Mouse (Mus musculus): ENCODE measurements around the gene Smyd4. TPM values are rescaled to one million over a fixed set of nuclear protein-coding genes. Genes with fewer than 3 reads are reported as not detected.
"Not testable (repeated sequence)": the region's sequence is repeated elsewhere in the genome, so short reads cannot be mapped to it uniquely, and the experiment has no call there.

Gene Smyd4
- polyA plus RNA-seq, 2 experiments from 2014 or later: 14.0 to 18.7 TPM

DNA sequence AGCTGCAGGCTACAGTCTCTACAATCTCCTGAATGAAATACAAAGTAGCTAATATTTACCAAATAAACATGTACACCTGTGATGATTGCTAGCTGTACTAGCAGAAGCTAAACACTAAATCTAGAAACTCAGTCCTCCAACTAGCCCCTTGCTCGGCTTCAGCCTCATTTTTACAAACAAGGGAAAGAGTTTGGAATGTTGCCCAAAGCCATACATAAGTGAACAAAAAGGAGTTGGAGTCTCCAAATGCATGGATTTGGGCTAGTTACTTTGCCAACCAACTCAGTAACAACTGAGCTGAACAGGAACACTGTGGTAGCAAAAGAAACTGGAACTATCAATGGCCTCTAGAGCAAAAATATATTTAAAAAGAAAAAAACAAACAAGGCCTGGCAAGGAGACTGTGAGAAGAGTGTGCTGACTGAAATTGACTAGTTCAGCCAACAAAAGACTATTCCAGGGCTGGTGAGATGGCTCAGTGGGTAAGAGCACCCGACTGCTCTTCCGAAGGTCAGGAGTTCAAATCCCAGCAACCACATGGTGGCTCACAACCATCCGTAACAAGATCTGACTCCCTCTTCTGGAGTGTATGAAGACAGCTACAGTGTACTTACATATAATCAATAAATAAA is 1.6 kb upstream of the Smyd4 start:
- ATAC-seq: no peak

- no peak for ATAC-seq
These were observed 1.0 kb upstream of the Smyd4 start for GRCm38 (mm10) chr11:75347188-75347585.

DNA sequence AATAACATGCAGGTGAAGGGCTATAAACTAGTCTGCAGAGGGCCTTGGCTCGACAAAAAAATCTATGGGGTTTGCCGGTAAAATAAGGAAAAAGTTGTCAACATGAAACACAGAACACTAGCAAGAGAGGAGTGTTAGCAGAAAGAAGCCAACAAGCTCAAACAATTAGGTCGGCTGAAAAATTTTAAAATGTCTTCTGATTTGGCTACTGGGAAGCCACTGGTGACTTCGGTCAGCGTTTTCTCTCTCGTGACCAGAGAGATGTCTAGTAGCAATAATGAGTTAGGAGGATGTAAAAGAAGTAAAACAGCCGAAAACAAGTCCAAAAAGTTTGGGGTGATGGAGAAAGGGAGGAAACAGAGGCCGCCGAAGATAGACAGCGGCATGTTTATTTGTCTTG is 637 bp upstream of the Smyd4 start:
- no peak for ATAC-seq

GRCm38 (mm10) chr11:75348890-75349261 is 643 bp downstream of the Smyd4 start:
- ATAC-seq: no peak

DNA sequence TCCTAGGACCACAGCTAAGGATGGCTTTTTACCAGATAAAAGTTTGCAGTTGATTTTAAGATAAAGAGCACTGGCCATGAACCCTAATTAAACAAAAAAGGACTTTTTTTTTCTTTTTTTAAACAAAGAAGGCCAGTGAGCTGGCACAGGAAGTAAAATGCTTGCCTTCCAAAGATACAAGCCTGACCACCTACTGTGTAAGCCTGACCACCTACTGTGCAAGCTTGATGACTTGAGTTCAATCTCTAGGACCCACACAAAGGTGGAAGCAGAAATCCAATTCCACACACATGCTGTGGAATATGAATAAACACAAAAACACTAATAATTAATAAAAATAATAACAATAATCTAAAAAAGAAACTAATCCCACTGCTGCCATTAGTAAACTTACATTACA is 3.0 kb downstream of the Smyd4 start:
- ATAC-seq: no peak

DNA sequence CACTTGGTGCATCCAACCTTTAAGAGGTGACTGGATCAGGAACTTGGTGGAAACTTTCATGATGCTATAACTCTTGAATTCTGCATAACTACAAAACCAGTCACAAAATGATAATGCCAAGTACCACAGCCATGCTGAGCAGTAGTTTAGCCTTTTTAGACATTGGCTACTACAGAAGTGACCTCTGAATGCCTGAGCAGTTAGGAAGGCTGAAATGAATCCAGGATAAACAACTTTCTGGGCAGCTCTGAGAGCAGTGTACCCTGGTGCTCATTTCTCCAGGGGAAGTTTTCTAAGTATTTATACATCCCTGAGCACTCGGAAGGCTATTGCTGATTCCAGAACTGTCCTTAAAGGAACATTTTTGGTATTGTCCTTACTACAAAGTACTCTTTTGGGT is 7.2 kb downstream of the Smyd4 start:
- ATAC-seq: no peak

DNA sequence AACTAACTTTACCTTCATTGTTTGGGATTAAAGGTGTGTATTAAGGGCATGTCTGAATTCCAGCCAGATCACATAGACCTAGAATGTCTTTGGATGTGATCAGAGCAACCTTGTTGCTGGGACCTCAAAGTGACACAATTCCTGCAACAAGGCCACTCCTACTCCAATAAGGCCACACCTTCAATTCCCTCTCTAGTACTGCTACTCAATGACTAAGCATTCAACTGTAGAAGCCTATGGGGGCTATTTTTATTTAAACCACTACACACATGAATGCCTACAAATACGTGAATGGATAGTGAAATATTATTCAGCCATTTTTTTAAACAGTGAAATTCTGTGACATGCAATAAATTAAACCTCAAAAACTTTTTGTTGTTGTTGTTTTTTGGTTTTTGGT is 28.9 kb downstream of the Smyd4 start:
- ATAC-seq: no peak

DNA sequence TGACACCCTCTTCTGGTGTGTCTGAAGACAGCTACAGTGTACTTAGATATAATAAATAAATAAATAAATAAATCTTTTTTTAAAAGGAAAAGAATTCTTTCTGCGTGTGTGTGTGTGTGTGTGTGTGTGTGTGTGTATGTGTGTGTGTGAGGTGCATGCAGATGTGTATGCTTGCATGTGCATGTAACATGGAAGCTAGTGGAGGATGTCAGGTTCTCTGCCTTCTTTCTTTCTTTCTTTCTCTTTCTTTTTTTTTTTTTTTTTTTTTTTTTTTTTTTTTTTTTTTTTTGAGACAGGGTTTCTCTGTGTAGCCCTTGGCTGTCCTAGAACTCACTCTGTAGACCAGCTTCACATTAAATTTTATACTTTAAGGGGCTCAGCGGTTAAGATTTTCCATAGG is 30.6 kb downstream of the Smyd4 start:
- not testable (repeated sequence) for ATAC-seq

- not testable (repeated sequence) for ATAC-seq
These were observed 35.3 kb downstream of the Smyd4 start for GRCm38 (mm10) chr11:75383529-75383928.

DNA sequence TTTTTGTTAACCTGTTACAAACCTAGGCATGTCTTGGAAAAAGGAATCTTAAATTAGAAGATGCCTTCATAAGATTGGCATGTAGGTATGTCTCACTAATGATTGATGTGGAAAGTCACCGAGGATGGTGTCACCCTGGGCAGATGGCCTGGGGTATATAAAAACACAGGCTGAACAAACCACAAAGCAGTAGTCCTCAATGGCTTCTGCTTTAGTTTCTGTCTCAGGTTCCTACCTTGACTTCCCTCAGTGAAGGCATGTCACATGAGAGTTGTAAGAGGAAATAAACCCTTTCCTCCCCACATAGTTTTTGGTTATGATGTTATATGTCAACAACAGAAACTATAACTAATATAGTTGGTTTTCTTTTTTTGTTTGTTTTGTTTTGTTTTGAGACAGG is 47.4 kb downstream of the Smyd4 start:
- ATAC-seq: no peak

DNA sequence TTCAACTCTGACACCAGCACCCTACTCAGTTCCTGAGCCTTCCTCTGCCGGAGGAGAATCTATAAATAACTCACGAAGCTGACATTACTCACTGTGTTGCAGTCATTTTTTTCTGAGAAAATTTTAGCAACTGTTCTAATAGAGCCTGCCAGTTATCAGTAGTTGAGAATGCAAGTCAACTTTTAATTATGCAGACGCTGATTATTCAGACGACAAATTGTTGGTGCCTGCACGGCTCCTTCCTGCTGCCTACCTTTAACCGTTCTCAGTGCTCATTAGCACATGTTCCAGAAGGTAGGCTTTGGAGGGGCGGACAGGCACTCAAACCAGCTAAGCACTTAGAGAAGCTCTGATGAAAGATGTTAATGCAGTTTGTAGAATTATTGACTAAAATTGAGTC is 49.2 kb downstream of the Smyd4 start:
- no peak for ATAC-seq

DNA sequence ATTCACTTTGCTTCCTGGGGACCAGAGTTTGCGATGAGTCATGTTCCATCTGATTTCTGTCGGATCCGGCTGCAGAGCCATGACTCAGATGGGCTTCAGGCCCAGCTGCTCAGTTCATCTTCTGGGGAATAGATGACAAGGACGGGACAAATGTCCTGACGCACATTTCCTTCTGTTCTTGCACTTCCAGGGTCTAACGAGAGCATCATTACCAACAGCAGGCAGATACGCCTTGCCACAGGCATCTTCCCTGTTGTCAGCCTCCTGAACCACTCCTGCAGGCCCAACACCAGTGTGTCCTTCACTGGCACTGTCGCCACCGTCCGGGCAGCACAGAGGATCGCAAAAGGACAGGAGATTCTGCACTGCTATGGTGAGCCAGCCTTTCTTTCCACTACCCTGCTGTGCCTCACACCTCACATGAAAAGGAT is 51.2 kb downstream of the Smyd4 start:
- ATAC-seq: no peak

- no peak for ATAC-seq
These were observed 51.9 kb downstream of the Smyd4 start for GRCm38 (mm10) chr11:75400099-75400498.

DNA sequence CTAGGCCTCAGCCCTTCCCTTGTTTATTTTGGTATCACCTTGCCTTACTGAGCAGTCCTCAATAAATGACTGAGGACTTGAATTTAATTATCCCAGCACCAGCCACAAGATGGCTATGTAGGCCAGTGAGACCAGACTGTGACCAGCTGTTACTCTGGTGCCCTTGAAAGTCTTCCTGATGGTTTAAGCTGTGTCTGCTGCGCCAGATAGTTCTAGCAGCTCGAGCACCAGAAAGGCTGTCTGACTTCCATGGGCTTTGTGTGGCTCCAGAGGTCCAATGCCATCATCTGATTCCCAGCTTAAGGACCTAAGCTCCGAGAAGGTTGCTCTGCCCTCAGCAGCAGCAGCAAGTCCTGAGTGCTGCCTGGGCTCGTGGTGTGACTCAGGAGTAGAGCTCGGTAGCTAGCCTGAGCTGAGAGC is 54.0 kb downstream of the Smyd4 start:
- ATAC-seq: no peak

DNA sequence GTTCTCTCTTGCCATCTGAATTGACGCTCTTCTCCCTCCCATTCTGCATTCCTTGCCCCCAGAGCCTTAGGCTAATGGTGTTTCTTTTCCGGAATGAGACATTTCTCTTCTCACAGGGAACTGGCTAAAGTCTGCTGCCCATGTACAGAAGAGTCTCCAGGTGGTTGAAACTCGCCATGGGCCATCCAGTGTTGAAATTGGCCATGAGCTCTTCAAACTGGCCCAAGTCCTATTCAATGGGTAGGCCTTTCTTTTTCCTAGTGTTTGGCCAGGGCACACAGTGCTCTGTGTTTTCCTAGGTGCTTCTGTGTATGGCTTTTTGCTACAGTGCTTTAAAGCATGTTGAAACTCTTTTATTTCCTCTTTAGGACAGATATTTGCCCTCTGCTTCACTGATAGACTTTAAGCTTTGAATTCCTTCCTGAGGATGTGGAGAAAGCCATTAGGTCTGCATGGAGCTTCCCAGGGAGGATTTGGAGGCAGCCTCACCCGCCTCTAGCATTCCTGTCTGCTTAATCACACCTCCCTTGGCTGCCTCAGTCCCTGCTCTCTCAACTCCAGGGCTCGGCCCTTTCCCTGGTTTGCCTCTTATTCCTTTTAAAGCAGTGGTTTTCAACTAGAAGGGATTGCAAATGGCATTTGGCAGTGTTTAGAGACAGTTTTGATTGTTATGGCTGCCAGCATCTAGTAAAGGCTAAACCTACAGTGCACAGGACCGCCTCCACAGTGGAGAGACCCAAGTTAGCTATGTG is 55.2 kb downstream of the Smyd4 start:
- ATAC-seq: no peak

GRCm38 (mm10) chr11:75404801-75405200 is 56.6 kb downstream of the Smyd4 start:
- no peak for ATAC-seq

DNA sequence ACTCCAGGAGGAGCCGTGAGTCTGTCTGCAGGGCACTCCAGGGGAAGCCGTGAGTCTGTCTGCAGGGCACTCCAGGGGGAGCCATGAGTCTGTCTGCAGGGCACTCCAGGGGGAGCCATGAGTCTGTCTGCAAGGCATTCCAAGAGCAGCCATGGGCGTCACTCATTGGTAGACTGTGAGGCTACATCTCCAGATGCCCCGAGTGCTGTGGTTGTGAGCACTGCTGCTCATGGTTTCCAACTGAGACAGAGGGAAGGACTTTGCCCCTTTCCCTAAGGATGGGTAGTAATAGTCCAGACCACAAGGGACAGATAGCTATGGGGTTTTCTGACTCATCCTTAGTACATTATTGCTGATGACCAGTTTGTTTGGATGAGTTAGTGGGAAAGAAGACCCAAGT is 57.9 kb downstream of the Smyd4 start:
- ATAC-seq: no peak

DNA sequence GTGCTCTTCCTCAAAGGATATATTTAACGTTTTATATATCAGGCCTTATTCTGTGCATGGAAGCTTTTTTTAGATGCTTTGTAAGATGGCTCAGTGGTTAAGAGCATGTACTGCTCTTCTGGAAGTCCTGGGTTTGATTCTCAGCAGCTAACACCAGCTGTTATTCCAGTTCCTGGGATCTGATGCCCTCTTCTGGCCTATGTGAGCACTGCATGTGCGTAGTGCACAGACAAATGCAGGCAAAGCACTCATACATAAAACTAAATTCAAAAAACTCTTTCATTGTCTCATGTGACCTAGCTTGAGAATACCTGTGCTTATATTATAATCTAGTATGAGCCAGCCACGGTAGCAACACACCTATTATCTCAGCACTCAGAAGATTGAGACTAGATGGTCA is 58.6 kb downstream of the Smyd4 start:
- peak; percentile 32 for ATAC-seq

GRCm38 (mm10) chr11:75409679-75410575 is 61.7 kb downstream of the Smyd4 start:
- peak; percentile 59 for ATAC-seq

- ATAC-seq: no peak
These were observed 62.4 kb downstream of the Smyd4 start for GRCm38 (mm10) chr11:75410591-75410990.

- peak; percentile 14 for ATAC-seq
These were observed 66.9 kb downstream of the Smyd4 start for GRCm38 (mm10) chr11:75415096-75415495.

DNA sequence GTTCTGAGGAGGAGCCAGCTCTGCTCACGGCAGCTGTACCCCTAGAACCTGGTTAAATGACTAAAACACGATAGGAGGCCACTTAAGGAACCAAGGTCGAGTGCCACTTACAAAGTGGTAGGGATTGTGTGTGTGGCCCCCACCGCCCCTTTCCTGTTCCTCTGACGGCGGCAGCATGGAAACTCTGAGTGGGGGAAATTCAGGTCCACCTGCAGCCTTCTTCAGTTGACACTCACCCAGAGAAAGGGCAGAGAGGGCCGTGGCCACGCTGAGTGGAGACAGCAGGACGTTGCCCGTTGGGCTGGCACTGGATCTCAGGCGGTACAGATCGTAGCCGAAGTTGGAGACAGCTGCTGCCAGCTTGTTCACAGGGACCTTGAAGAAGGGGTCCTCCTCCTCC is 67.8 kb downstream of the Smyd4 start:
- ATAC-seq: no peak

GRCm38 (mm10) chr11:75420037-75420436 is 71.8 kb downstream of the Smyd4 start:
- ATAC-seq: no peak
